Mouse (Mus musculus) layer of hippocampus, adult 11-12 months (tissue): Measurements from ENCODE around the gene Rpl27.
"Not testable (repeated sequence)": the region's sequence is repeated elsewhere in the genome, so short reads cannot be mapped to it uniquely, and the experiment has no call there.

Experiments used
- DNase-seq: peaks from one replicate; pipeline ENCODE4 v3.0.0; 2022; ENCODE audit warnings: low spot score

Gene Rpl27

GRCm38 (mm10) chr11:101442127-101442693 is at the start of gene Rpl27:
Gene Rpl27, plus strand, starts transcription at chr11:101442298.
- peak; percentile 98 for DNase-seq

- DNase-seq, result peak; percentile 79
These were observed 47.0 kb upstream of the Rpl27 start for GRCm38 (mm10) chr11:101395110-101395509.

GRCm38 (mm10) chr11:101415306-101415705 is 26.8 kb upstream of the Rpl27 start:
- no peak for DNase-seq

GRCm38 (mm10) chr11:101416433-101417100 is 25.5 kb upstream of the Rpl27 start:
- DNase-seq, result no peak

GRCm38 (mm10) chr11:101417101-101417855 is 24.8 kb upstream of the Rpl27 start, which contains the start of gene Aarsd1:
Gene Aarsd1, minus strand, starts transcription at chr11:101417615.
- DNase-seq, result peak; percentile 87

GRCm38 (mm10) chr11:101418991-101419390 is 23.1 kb upstream of the Rpl27 start:
- DNase-seq, result no peak

- no peak for DNase-seq
These were observed 22.5 kb upstream of the Rpl27 start for GRCm38 (mm10) chr11:101419610-101420009.

- no peak for DNase-seq
These were observed 21.9 kb upstream of the Rpl27 start for GRCm38 (mm10) chr11:101420148-101420547.

- no peak for DNase-seq
These were observed 17.8 kb upstream of the Rpl27 start, which contains the start of gene Gm27029 for GRCm38 (mm10) chr11:101424105-101424851. Gene Gm27029, minus strand, starts transcription at chr11:101424796.

GRCm38 (mm10) chr11:101424925-101425813 is 16.9 kb upstream of the Rpl27 start, which contains the start of the genes Rundc1 and Ptges3l:
Gene Rundc1, plus strand, starts transcription at chr11:101425085.
Gene Ptges3l, minus strand, starts transcription at chr11:101425333.
- peak; percentile 98 for DNase-seq

GRCm38 (mm10) chr11:101426165-101426564 is 15.9 kb upstream of the Rpl27 start:
- no peak for DNase-seq

GRCm38 (mm10) chr11:101431327-101431726 is 10.8 kb upstream of the Rpl27 start:
- no peak for DNase-seq

- DNase-seq, result no peak
These were observed 8.7 kb upstream of the Rpl27 start for GRCm38 (mm10) chr11:101433396-101433795.

GRCm38 (mm10) chr11:101435831-101436230 is 6.3 kb upstream of the Rpl27 start:
- DNase-seq, result no peak

GRCm38 (mm10) chr11:101436916-101437315 is 5.2 kb upstream of the Rpl27 start:
- DNase-seq, result no peak

GRCm38 (mm10) chr11:101438006-101438405 is 4.1 kb upstream of the Rpl27 start:
- DNase-seq, result not testable (repeated sequence)

GRCm38 (mm10) chr11:101441450-101442126 is 510 bp upstream of the Rpl27 start:
- DNase-seq, result not testable (repeated sequence)

GRCm38 (mm10) chr11:101442760-101443159 is 662 bp downstream of the Rpl27 start:
- no peak for DNase-seq

GRCm38 (mm10) chr11:101446319-101446718 is 4.2 kb downstream of the Rpl27 start:
- no peak for DNase-seq

- DNase-seq, result not testable (repeated sequence)
These were observed 4.8 kb downstream of the Rpl27 start for GRCm38 (mm10) chr11:101446860-101447259.
